Mouse (Mus musculus): ENCODE measurements around the gene Hoxb6.

Gene Hoxb6

GRCm38 (mm10) chr11:96291681-96292564 lies at the start of gene Hoxb6:
TSS of gene Hoxb6 (plus strand) at chr11:96292476.
- DNase-seq (ENCODE audit: low spot score in 2 of 2) = no peak

- DNase-seq (ENCODE audit: low spot score in 2 of 2) = no peak
Observed at GRCm38 (mm10) chr11:96250901-96251300, 41.4 kb upstream of the Hoxb6 start.

DNA sequence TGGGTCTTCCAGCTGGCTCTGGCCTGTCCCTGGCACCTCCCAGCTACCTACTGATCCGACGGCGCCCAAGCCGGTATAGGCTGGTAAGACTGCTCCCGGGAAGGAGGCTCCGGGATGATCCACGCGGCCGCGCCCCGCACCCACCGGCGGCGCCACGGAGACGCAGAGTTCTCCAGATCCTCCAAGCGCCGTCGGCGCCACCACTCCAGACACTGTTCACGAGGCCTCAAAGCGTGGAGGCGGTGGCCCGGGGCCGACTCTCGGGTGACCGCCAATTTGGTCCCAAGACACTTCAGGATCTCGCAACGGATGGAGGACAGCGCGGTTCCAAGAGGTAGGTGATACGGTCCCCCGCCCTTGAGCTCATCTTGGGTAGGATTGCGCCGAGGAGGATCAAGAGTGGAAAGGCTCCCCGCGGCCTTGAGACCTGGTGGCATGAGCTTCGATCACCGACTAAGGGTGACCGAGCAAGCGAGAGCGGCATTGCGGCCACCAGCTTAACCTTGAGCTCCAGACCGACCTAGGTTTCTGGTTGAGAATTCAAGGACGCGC lies 40.7 kb upstream of the Hoxb6 start:
- no peak for DNase-seq (ENCODE audit: low spot score in 2 of 2)

GRCm38 (mm10) chr11:96252541-96253120 lies 39.6 kb upstream of the Hoxb6 start:
- DNase-seq (ENCODE audit: low spot score in 2 of 2) = no peak

GRCm38 (mm10) chr11:96254221-96254620 lies 38.1 kb upstream of the Hoxb6 start:
- DNase-seq (ENCODE audit: low spot score in 2 of 2) = no peak

DNA sequence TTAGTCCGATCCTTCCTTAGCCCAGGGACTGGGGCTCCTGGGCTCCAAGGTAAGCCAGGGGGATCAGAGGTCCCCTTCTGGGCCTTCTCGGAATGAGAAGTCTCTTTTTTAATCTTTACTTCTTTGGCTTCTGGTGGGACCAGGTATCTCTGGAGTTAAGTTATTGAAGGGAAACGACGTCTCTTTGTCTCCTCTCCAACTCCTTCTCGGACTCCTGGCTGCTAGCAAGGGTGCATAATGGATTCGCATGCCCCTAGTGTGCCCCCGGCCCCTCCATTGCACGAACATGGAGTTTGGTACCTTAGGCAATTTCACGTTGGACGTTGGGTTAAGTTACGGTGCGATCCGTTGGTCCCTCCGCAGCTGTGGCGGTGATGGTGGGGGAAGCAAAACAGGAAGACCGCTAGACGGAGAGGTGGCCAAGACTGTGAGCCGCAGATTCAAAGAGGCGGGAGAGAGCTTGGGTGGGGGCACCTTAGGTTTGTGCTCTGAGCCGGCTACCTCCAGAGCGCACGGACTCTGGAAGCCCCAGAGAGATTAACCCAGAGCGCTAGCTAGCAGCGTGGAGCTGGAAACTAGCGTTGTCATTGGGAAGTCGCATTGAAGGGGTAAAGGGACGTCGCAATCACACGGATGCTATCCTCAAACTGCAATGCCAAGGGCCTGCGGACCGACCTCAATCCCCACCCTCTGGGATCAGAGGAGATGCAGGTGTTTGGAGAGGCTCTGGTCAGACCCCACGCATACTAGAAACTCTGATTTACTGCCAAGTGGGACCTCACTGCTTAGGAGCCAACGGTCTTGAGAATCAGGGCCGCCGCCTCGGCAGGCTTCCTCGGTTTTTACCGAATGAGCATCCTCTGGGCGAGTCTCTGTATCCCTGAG lies 36.9 kb upstream of the Hoxb6 start:
- no peak for DNase-seq (ENCODE audit: low spot score in 2 of 2)

DNA sequence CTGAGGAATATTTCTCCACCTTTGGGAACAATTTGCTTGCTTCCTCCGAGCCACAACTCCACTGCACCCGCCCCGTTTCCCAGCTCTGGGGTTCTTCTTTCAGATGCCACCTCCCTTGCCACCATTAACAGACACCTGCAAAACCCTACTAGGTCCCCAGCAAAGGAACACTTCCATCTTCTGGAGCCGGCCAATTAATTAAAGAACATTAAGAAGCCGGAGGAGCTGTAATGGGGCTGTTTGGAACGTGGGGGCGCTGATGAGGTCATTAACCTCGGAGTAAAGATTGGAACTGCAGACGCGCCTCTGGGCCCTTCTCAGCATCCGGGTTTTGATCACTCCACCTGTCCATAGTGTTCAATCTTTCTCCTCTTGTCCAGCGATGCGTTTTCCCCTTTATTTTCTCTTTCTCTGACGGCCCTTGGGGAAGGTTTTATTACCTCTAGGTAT lies 36.3 kb upstream of the Hoxb6 start:
- DNase-seq (ENCODE audit: low spot score in 2 of 2) = no peak

GRCm38 (mm10) chr11:96257141-96257540 lies 35.1 kb upstream of the Hoxb6 start:
- DNase-seq (ENCODE audit: low spot score in 2 of 2) = no peak

- DNase-seq (ENCODE audit: low spot score in 2 of 2) = no peak
Observed at GRCm38 (mm10) chr11:96259038-96259437, 33.2 kb upstream of the Hoxb6 start.

GRCm38 (mm10) chr11:96259511-96259910 lies 32.8 kb upstream of the Hoxb6 start:
- no peak for DNase-seq (ENCODE audit: low spot score in 2 of 2)

DNA sequence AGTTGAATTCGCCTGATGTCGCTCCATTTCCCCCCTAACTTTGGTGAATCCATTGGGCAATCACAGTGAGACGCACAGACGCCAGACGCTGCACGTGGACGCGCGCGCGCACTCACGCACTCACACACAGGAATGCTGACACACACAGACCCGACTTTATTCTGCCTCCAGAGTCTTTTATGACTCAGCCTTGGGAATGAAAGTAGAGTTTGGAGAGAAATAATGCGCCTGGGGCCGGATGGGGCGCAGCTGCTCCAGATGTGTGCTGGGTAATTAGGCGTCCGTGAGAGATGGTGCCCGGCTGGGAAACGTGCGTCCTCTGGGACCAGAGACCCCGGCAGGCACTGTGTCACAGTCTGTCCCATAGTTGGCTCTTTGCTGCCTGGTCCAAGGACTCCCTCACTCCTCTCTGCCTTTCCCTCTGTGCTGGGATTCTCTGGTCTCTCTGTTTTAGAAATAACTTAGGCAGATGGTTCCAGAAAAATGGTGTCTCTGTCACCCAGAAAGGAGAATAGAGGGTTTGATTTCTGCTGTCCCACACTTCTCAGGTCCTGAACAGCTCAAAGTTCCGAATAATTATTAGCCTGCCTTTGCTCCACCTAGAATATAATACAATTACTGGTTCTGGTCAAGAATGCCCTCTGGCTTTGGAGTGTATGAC lies 31.8 kb upstream of the Hoxb6 start:
- DNase-seq (ENCODE audit: low spot score in 2 of 2) = no peak

GRCm38 (mm10) chr11:96261323-96261890 lies 30.9 kb upstream of the Hoxb6 start:
- DNase-seq (ENCODE audit: low spot score in 2 of 2) = peak in 1 of 2 experiments; percentile 75

GRCm38 (mm10) chr11:96262262-96262830 lies 29.9 kb upstream of the Hoxb6 start:
- DNase-seq (ENCODE audit: low spot score in 2 of 2) = no peak

DNA sequence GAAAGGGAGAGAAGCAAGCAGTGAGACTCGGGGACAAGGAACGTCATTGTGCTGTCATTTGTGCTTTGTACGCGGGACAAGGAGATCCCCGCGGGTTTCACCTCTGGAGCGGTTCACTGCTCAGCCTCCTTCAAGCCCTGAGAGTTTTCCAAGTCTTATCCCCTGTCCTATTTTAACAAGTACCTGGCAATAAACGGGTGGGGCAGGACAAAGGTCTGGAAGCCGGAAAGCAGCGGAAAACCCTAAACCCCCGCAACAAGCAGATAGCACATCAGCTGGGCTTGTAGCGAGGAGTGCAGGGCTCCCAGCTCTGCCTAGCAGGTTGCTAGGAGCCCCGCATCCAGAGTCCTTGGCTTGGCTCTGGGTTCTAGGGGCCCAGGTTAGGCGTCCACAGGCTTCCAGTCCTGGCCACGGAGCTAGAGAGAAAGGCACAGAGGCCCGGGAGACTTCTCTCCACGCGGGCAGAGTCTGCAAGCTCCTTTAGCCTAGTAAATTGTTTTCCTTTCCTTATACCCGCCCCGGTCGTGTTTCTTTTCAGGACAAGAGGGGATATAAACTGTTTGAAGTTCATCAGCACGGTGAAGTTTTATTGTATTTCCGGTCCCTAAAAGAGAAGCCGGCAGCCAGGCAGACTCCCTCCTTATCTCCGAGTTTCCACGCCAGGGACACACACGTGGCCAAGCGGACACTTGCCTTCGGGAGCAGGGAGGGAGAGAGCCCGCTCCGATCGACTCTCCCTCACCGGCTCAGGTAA lies 28.5 kb upstream of the Hoxb6 start:
- DNase-seq (ENCODE audit: low spot score in 2 of 2) = no peak

DNA sequence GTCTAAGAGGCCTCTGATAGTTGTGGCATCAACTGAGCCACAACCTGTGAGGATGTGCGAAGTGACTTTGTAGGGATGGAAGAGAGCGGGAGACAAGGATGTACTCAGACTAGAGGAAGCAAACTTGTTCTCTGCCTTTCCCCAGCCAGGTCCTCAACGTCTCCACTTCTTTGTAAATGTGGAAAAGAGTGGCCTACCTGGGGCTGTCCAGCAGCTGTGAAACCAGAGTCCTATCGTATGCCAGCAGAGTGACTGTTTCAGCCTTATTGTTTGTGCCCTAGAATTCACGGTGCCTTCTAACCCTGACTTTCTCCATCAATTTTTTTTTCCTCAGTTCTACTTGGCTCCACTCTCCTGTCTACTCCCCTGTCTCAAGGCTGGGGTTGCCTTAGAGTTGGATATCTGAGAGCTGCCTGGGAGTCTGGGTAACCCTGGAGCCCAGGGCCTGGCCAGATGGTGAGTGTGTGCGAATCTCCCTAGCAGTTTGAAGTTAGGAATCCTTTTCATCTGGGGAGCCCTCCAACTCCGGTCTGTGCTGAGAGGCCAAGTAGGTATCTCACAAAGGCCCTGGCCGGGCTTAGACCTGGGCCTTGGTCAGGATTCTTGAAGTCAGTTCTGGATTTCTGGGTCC lies 27.8 kb upstream of the Hoxb6 start:
- DNase-seq (ENCODE audit: low spot score in 2 of 2) = no peak

DNA sequence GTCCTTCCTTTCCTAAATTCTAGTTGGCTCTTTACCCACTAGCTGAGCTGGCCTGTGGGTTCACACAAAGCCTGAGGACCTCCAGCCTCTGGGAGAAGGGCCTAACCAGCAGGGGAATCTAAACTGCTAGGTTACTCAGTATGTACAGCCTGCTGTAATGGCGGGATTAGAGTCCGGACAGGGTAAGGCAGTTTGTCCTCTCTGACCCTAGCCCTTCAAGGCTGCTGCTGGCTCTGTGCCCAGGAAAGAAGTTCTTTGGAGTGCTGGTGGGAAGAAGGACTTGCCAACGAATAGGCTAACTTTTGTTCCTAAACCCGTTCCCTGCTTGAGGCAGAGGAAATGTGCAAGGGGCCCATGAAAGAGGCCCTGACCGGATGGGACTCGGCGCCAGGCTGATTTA lies 26.3 kb upstream of the Hoxb6 start:
- no peak for DNase-seq (ENCODE audit: low spot score in 2 of 2)

DNA sequence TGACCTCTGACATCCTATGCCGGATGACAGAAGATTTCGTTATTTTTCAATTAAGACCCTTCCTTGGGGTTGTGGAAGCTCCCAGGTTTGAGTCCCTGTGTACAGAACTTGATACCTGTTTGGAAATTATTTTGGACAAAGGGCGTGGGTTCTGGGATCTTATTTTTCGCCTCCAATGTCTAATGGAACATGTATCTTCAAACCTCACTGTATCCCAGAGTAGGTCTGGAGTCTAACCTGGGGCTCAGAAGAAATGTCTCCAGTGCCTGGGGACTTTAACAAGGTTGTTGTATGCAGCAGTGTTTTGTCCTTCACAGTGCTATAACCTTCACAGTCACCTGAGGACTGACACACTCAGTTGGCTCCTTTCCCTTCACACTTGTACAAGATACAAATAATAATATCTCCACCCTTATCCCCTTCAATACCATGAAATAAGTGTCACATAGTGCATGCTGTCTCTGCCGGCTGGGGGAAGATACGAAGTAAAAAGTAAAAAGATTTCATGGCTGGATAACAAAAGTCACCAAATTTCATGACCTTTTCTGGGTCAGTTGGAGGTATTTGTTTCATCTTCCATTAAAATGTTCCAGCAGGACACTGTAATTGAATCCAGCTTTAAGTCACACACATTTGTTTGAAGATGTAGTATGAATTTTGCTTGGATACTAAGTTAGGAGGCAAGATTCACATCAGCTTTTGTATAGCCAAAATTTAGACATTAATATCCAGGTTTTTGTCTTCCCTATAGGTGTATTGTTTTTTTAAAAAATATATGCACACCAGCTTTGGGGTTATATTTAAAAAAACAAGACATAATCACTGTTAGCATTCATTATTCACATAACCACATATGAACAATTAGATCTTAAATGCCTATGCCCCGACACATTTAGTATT lies 25.0 kb upstream of the Hoxb6 start:
- DNase-seq (ENCODE audit: low spot score in 2 of 2) = no peak

GRCm38 (mm10) chr11:96268031-96268745 lies 24.1 kb upstream of the Hoxb6 start:
- DNase-seq (ENCODE audit: low spot score in 2 of 2) = no peak

Measured in spleen, postnatal 10 days (tissue).